Mouse (Mus musculus) 3134 (cell line): ENCODE results near the gene Lipt1.

Experiments
- DNase-seq: peaks from one replicate; pipeline ENCODE4 v3.0.0-alpha.2; 2011; ENCODE audit warnings: low spot score; ENCODE audit not compliant: insufficient read length; ENCODE audit errors: extremely low read depth

Lipt1 gene

GRCm38 (mm10) chr1:37894606-37895005 is 23.1 kb downstream of the Lipt1 start:
- no peak for DNase-seq

GRCm38 (mm10) chr1:37899816-37900215 is 28.3 kb downstream of the Lipt1 start:
- no peak for DNase-seq

- no peak for DNase-seq
These were observed 28.8 kb downstream of the Lipt1 start for GRCm38 (mm10) chr1:37900288-37900687.

GRCm38 (mm10) chr1:37903178-37903577 is 31.6 kb downstream of the Lipt1 start:
- peak; percentile 9 for DNase-seq

- DNase-seq, result no peak
These were observed 41.2 kb downstream of the Lipt1 start for GRCm38 (mm10) chr1:37912751-37913150.

- DNase-seq, result no peak
These were observed 44.9 kb downstream of the Lipt1 start, which contains the start of gene Lyg2 for GRCm38 (mm10) chr1:37916393-37916792. Lyg2 (minus strand) TSS chr1:37916493.

- DNase-seq, result no peak
These were observed 46.1 kb downstream of the Lipt1 start for GRCm38 (mm10) chr1:37917666-37918065.

GRCm38 (mm10) chr1:37918096-37918495 is 46.6 kb downstream of the Lipt1 start:
- no peak for DNase-seq

GRCm38 (mm10) chr1:37922536-37922935 is 51.0 kb downstream of the Lipt1 start:
- no peak for DNase-seq
